Mouse (Mus musculus): ENCODE data around the gene Il33. TPM values are rescaled to one million over a fixed set of nuclear protein-coding genes. Genes with fewer than 3 reads are reported as not detected.

The Il33 gene
- 1.2 TPM for polyA plus RNA-seq (2017; shearing (Covaris generic))

DNA sequence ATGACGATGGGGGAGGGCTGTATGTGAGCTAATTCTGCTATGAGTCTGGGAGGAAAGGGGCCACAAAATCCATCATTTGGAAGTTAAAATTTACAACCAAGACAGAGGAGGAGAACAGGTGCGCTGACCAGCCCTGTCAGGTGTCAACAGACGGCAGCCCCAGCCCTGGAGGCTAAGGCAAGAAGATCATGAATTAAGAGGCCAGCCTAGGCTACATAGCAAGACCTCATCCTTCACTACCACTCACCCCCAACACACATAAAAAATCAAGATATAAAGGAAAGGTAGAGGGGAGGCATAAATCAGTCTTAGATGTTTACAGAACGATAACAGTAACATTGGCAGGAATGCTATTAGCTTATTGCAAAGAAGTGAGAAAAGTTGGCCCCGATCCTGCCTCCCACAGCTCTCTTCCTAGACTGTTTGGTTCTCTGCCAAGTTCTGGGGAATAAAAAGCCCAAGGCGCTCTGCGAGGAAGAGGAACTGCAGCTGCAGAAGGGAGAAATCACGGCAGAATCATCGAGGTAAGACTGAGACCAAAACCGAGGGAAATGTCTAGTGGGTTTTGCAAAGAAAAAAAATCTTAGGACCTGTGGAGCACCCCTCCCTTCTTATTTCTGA lies at the start of gene Il33:
Gene Il33, plus strand, starts transcription at position 477 of the 621 bp plus-strand sequence.

DNA sequence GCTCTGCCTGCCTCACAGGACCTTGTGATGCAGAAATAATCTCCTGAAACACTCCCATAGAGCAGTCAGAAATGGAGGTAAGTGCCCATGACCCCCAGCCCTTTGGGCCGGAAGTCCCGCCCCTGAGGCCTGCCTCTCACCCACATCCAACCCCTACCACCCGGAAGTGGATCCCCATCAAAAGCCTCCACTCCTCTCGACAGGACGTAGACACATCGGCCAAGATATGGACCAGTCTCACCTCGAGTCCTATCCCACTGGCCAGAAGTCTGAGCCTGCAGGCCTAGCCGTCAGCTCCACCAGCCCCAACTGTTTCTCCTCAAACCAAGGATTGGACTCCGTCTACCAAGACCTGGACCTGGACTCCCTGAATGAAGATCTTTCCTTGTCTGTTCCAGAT lies 78.7 kb downstream of the Il33 start, which contains the start of gene Trpd52l3:
Gene Trpd52l3, plus strand, starts transcription at position 170 of the 400 bp plus-strand sequence.

Other genes starting within 250 kb of the Il33 start
- gene Mlana, start 227.3 kb upstream of the Il33 start, polyA plus RNA-seq (2017; shearing (Covaris generic)), result 2.8 TPM
- 21.7 TPM for gene 9930021J03Rik, start 119.1 kb upstream of the Il33 start, polyA plus RNA-seq (2017; shearing (Covaris generic))
- gene Ranbp6, start 112.1 kb upstream of the Il33 start, polyA plus RNA-seq (2017; shearing (Covaris generic)), result 19.4 TPM
- gene Trpd52l3, start 78.7 kb downstream of the Il33 start, polyA plus RNA-seq (2017; shearing (Covaris generic)), result not detected
- gene Uhrf2, start 105.4 kb downstream of the Il33 start, polyA plus RNA-seq (2017; shearing (Covaris generic)), result 411 TPM

Data from effector memory CD4-positive, alpha-beta T cell, adult 5 months (primary cell).